Mouse (Mus musculus) kidney, adult 2 months (tissue): Measurements from ENCODE around the gene Ubxn6. TPM values are rescaled to one million over a fixed set of nuclear protein-coding genes. Genes with fewer than 3 reads are reported as not detected.
"Not testable (repeated sequence)": the region's sequence is repeated elsewhere in the genome, so short reads cannot be mapped to it uniquely, and the experiment has no call there.

ENCODE experiments used
- DNase-seq: peaks from one replicate; pipeline ENCODE4 v3.0.0; 2021
- H3K27ac ChIP-seq: fragments of 200-500 bp; 2 replicates; pipeline ENCODE4 v1.5.1; 2012; ENCODE audit warnings: low read depth, low read length, control low read depth, inconsistent platforms; ENCODE audit not compliant: insufficient read depth
- H3K27me3 ChIP-seq: fragments of 200-500 bp; replicated peaks from 2 replicates; pipeline ENCODE4 v1.6.1; 2012; ENCODE audit warnings: mild to moderate bottlenecking, moderate library complexity, low read length, inconsistent platforms; ENCODE audit not compliant: control insufficient read depth, insufficient read depth
- H3K36me3 ChIP-seq: fragments of 200-500 bp; 2 replicates; pipeline ENCODE4 v1.6.1; 2012; ENCODE audit warnings: mild to moderate bottlenecking, moderate library complexity, low read length, inconsistent platforms; ENCODE audit not compliant: control insufficient read depth, insufficient read depth
- H3K4me1 ChIP-seq: fragments of 200-500 bp; 2 replicates; pipeline ENCODE4 v1.6.1; 2011; ENCODE audit warnings: low read length; ENCODE audit not compliant: control insufficient read depth, insufficient read depth
- H3K4me3 ChIP-seq: fragments of 200-500 bp; 2 replicates; pipeline ENCODE4 v1.5.1; 2011; ENCODE audit warnings: mild to moderate bottlenecking, low read depth, low read length, control low read depth; ENCODE audit not compliant: insufficient read depth
- CTCF ChIP-seq: fragments of 200-500 bp; conservative IDR thresholded peaks from 2 replicates; pipeline ENCODE4 v1.5.1; 2011; ENCODE audit warnings: low read depth, mild to moderate bottlenecking, control low read depth, low read length, moderate library complexity, mixed read lengths; ENCODE audit not compliant: insufficient read depth, insufficient read length
- POLR2A ChIP-seq: fragments of 200-500 bp; IDR thresholded peaks from one replicate; pipeline ENCODE4 v1.6.1; 2011; ENCODE audit warnings: low read depth, low read length, control low read depth
- WGBS: fragments of 180-500 bp; shearing (Covaris S2); methylation state at CpG from one replicate; pipeline ENCODE4 v1.1.7; 2018; 5-methylcytosine and 5-hydroxymethylcytosine counted together
- polyA plus RNA-seq: library from polyadenylated mRNA; depleted of rRNA; stranded (reverse); fragments of >200 nt; gene quantifications from 2 replicates; pipeline ENCODE4 v1.2.3, GENCODE M21; 2012

Ubxn6 gene
- polyA plus RNA-seq, 1 experiment = 75.6 TPM

DNA sequence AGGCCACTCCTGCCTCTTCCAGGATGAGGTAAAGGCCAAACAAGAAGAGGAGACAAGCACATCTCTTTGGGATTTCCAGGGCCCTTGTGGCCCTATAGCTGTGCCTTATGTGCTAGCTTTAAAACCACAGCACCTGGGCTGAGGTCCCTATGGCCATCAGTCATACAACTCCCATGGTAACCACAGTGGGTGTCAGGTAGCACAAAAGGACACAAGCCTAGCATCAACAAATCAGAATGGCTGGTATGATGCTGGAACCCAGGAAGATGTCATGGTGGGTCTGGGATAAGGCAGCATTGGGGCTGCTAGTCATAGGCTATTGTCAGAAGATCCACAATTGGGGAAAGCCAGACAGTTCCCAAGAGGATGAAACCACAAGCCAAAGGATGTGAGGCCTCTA lies 3.7 kb downstream of the Ubxn6 start:
- DNase-seq = no peak
- H3K27ac ChIP-seq = no peak overlapping the region
- H3K36me3 ChIP-seq = peaks cover 1% of the 10 kb centered on the region
- no peaks in the 10 kb centered on the region for H3K27me3 ChIP-seq
- no peak overlapping the region for H3K4me3 ChIP-seq
- H3K4me1 ChIP-seq = peaks cover 8% of the 10 kb centered on the region
- no peak for TF ChIP-seq CTCF

DNA sequence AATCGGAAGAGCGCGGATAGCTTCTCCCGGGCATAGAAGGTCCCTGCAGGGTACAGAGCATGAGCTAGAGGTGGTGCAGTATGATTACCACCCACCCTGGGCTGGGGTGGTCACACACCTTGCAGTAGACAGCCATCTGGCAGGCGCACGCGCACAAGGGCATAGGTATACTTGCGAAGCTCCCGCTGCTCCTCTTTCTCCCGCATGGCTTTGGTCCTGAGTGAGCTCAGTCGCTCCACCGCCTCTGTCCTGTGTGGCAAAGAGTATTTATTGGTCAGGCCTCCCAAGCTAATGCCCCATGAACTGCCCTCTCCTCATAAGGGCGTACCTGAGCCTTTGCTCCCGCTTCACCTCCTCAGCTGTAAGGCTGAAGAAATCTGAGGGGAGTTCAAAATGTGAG lies 5.8 kb downstream of the Ubxn6 start:
- H3K27ac ChIP-seq = no peak overlapping the region
- 92% methylated on average over 14 of the region's 14 CpGs for WGBS
- H3K4me1 ChIP-seq = peaks cover 5% of the 10 kb centered on the region
- H3K36me3 ChIP-seq = peaks cover 1% of the 10 kb centered on the region
- no peaks in the 10 kb centered on the region for H3K27me3 ChIP-seq
- TF ChIP-seq CTCF = no peak
- no peak for TF ChIP-seq POLR2A
- no peak for DNase-seq
- no peak overlapping the region for H3K4me3 ChIP-seq

DNA sequence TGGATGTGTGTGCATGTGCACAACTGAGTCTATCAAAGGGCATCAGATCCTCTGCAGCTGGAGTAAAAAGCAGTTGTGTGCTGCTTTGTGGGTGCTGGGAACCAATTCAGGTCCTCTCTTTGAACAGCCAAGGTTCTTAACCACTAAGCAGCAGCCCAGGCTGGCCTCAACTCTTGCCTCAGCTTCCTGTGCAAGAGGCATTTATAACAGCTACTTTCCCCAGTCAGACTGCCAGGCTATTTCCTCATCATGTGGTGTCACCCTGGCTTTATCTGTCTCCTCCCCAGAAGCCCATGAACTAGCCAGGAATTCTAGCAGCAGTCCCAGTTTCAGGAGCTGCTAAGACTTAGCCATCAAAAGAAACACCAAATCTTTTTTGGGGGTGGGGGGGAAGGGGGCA lies 8.4 kb downstream of the Ubxn6 start:
- TF ChIP-seq POLR2A (no peak), CTCF (no peak)

DNA sequence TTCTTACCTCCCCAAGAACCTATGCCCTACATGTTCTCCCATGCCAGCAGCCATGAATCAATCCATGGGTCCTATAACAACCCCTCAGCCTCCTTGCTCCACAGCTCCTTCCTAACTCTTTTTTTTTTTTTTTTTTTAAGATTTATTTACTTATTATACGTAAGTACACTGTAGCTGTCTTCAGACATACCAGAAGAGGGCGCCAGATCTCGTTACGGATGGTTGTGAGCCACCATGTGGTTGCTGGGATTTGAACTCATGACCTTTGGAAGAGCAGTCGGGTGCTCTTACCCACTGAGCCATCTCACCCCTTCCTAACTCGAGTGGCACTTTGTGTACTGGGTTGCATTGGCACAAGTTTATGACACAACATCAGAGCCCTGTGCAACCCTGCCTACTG lies 9.1 kb downstream of the Ubxn6 start:
- not testable (repeated sequence) for H3K4me3 ChIP-seq, H3K27ac ChIP-seq, H3K4me1 ChIP-seq, H3K27me3 ChIP-seq, DNase-seq, H3K36me3 ChIP-seq
- WGBS = 82% methylated on average over 6 of the region's 6 CpGs

More for the DNA sequence above, 8.4 kb downstream of the Ubxn6 start:
- DNase-seq = no peak
- H3K4me1 ChIP-seq = no peaks in the 10 kb centered on the region
- H3K27ac ChIP-seq = no peak overlapping the region
- H3K36me3 ChIP-seq = peaks cover 1% of the 10 kb centered on the region; the same call in 1 of the 2 replicates
- H3K27me3 ChIP-seq = no peaks in the 10 kb centered on the region
- no peak overlapping the region for H3K4me3 ChIP-seq

DNA sequence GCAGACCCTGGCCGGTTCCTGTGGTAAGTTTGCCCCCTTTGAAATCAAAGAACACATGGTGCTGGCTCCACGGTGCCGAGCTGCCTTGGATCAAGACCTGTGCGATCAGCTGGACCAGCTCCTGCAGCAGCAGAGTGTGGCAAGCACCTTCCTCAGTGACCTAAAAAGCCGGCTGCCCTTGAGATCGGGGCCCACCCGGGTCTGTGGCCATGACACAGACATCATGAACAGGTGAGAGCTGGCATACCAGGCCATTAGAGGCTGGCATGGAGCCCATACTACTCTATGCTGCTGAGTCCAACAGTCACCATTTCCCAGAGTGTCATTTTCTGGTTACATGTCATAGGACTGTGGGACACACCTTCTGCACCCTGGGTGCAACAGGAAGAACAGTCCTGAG lies 12.7 kb downstream of the Ubxn6 start:
- 88% methylated on average over 7 of the region's 7 CpGs for WGBS
- no peak overlapping the region for H3K27ac ChIP-seq
- no peak for DNase-seq
- TF ChIP-seq CTCF = no peak
- TF ChIP-seq POLR2A = no peak
- no peaks in the 10 kb centered on the region for H3K36me3 ChIP-seq
- H3K4me1 ChIP-seq = no peaks in the 10 kb centered on the region
- H3K4me3 ChIP-seq = no peak overlapping the region
- H3K27me3 ChIP-seq = no peaks in the 10 kb centered on the region

DNA sequence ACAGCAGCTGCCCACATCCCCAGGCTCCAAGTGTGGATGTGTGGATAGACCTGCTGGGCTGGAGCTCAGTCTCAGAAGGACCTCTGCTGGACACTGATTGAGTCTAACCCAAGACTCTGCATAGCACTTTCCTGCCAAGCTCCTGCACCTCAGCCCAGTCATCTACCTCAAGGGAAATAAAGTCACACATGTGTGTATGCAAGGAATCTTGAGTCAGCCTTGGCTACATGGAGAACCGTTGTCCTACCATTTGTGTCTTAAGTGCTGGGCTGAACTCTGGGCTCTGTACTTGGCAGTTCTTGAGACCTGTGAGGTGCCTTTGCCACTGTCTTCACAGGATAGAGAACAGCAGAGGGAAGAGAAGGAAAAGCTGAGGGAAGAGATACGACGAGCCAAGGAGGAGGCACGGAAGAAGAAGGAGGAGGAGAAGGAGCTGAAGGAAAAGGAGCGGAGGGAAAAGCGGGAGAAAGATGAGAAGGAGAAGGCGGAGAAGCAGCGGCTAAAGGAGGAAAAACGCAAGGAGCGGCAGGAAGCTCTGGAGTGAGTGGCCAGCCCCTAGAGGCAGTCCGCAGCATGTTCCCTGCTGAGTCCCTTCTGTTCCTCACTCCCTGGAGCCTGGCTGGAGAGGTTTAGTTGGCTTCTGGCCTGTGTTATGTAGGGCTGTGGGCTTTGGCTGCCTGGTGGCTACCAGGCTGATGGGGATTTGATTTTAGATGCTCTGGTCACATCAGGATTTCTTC lies 17.3 kb downstream of the Ubxn6 start:
- TF ChIP-seq POLR2A (no peak), CTCF (0 out of 2 replicates have a peak, but pooled peaks have one; percentile 17)
- Histone ChIP-seq H3K4me1 (no peaks in the 10 kb centered on the region), H3K27me3 (no peaks in the 10 kb centered on the region), H3K4me3 (no peak overlapping the region), H3K27ac (no peak overlapping the region), H3K36me3 (no peaks in the 10 kb centered on the region)
- DNase-seq = no peak
- 89% methylated on average over 11 of the region's 11 CpGs for WGBS

DNA sequence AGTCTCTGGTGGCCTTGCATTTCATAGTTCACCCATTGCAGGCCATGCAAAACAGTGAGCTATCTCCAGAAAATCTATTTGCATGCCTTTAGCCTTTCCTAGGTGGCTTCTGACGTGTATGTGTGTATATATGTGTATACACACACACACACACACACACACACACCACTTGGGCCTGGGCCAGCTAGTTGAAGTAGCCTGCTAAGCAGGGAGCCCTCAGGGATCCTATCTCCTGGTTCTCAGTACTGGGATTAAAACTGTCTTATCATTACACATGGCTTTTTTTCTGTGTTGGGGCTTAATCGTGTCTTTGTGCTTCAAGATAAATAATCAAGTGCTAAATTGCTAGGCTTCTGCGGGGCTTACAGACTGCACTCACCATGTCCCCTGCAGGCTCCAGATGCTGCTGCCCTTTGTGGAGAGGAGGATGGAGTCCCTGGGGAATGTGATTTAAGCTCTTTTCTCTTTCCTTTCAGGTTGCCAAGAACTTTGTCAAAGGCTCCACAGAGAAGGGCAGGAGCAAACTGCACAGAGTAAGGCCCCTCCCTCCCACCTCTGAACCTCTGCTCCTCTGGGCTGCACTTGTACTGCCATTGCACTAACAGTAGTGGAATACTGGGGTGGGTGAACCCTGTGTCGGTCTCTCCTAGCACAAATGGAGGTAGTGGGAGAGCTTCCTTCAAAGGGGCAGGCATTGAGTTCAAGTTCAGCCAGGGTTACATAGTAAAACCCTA lies 18.7 kb downstream of the Ubxn6 start:
- no peak overlapping the region for H3K27ac ChIP-seq
- H3K36me3 ChIP-seq = no peaks in the 10 kb centered on the region
- DNase-seq = no peak
- H3K27me3 ChIP-seq = no peaks in the 10 kb centered on the region
- WGBS = 67% methylated on average over 4 of the region's 4 CpGs
- no peak overlapping the region for H3K4me3 ChIP-seq
- H3K4me1 ChIP-seq = no peaks in the 10 kb centered on the region
- TF ChIP-seq CTCF (no peak), POLR2A (no peak)
